ENCODE assay signal across 9 mouse cellular contexts in genomic region chr12:113215667-113216346, GRCm38 (mm10). TPM values are rescaled to one million over a fixed set of nuclear protein-coding genes. Genes with fewer than 3 reads are reported as not detected.
A peak's percentile ranks its signal among the peaks of the same experiment; 100 is the strongest.
DNase-seq lines count a peak whose midpoint lies in the region; ATAC-seq and TF ChIP-seq lines count a peak whose summit lies in the region.
"Had no signal": no experiment of that assay in that cellular context is flagged by ENCODE, and none has a peak within 500 bp of the region (broad histone marks: within the 10 kb centered on the region; RNA-seq: fewer than 3 reads in every experiment).

No protein-coding gene starts in this region.

- no peaks in the 10 kb centered on the region for H3K9me3 ChIP-seq in neural tube, embryonic 13.5 days
- H3K9me3 ChIP-seq: lung, embryonic 15.5 days had no signal

- H3K4me1 ChIP-seq in kidney, adult 2 months (ENCODE audit: control insufficient read depth, insufficient read depth, low read length), result no peaks in the 10 kb centered on the region
- H3K4me1 ChIP-seq in lung, adult 2 months (ENCODE audit: control insufficient read depth, insufficient read depth, low read length), result no peaks in the 10 kb centered on the region
- no peaks in the 10 kb centered on the region for H3K4me1 ChIP-seq in neural tube, embryonic 13.5 days (replicated peaks)
- H3K4me1 ChIP-seq: lung, embryonic 15.5 days had no signal

- ATAC-seq in neural tube, embryonic 13.5 days (ENCODE audit: low read depth), result 0 out of 2 replicates have a peak, but pooled peaks have one; percentile 16

- H3K36me3 ChIP-seq in kidney, adult 2 months (ENCODE audit: control insufficient read depth, insufficient read depth, low read length), result no peaks in the 10 kb centered on the region
- no peaks in the 10 kb centered on the region for H3K36me3 ChIP-seq in neural tube, embryonic 13.5 days
- H3K36me3 ChIP-seq: lung, embryonic 15.5 days had no signal

- TF ChIP-seq POLR2A in kidney, adult 2 months (IDR thresholded peaks at IDR 0.05; ENCODE audit: low read depth, low read length), result no peak
- TF ChIP-seq POLR2A in lung, adult 2 months (IDR thresholded peaks at IDR 0.05; ENCODE audit: borderline replicate concordance, extremely low read depth, low read depth, low read length), result no peak

- H3K9ac ChIP-seq in neural tube, embryonic 13.5 days, result no peak overlapping the region
- H3K9ac ChIP-seq: lung, embryonic 15.5 days had no signal

- no peak overlapping the region for H3K4me2 ChIP-seq in neural tube, embryonic 13.5 days
- H3K4me2 ChIP-seq: lung, embryonic 15.5 days had no signal

- H3K27me3 ChIP-seq in kidney, adult 2 months (replicated peaks; ENCODE audit: control insufficient read depth, insufficient read depth, low read length), result no peaks in the 10 kb centered on the region
- no peaks in the 10 kb centered on the region for H3K27me3 ChIP-seq in neural tube, embryonic 13.5 days
- H3K27me3 ChIP-seq: lung, embryonic 15.5 days had no signal

- H3K27ac ChIP-seq in kidney, adult 2 months (ENCODE audit: insufficient read depth, low read depth, low read length), result no peak overlapping the region
- H3K27ac ChIP-seq in neural tube, embryonic 13.5 days (replicated peaks), result no peak overlapping the region
- H3K27ac ChIP-seq: lung, embryonic 15.5 days had no signal

- WGBS in kidney, adult 2 months, result 12% methylated on average over 6 of the region's 6 CpGs
- 13% methylated on average over 6 of the region's 6 CpGs for WGBS in lung, adult 2 months
- WGBS in neural tube, embryonic 13.5 days, result 17% methylated on average over 6 of the region's 6 CpGs

- TF ChIP-seq CTCF in kidney, adult 2 months (conservative IDR thresholded peaks at IDR 0.05; ENCODE audit: insufficient read depth, insufficient read length, low read depth, low read length), result peak; percentile 88
- peak; percentile 89 for TF ChIP-seq CTCF in lung, adult 2 months (IDR thresholded peaks at IDR 0.05; ENCODE audit: insufficient read depth, low read length)

- peak; percentile 55 for DNase-seq in 3134 (ENCODE audit: extremely low read depth, insufficient read length, low spot score)
- peak; percentile 39 for DNase-seq in MN1 (ENCODE audit: low spot score)
- peak; percentile 58 to 68 for DNase-seq in cerebellum, postnatal 36 days
- peak; percentile 56 to 66 for DNase-seq in gastrocnemius, postnatal 4 days (ENCODE audit: low spot score in 2 of 2)
- DNase-seq in kidney, adult 2 months, result peak; percentile 64
- peak; percentile 68 for DNase-seq in lung, adult 2 months
- peak; percentile 73 for DNase-seq in thymus, postnatal 14 days

- no peak overlapping the region for H3K4me3 ChIP-seq in kidney, adult 2 months (ENCODE audit: insufficient read depth, low read depth, low read length)
- no peak overlapping the region for H3K4me3 ChIP-seq in lung, adult 2 months (replicated peaks; ENCODE audit: extremely low read depth, low read depth, low read length)
- no peak overlapping the region for H3K4me3 ChIP-seq in neural tube, embryonic 13.5 days
- H3K4me3 ChIP-seq: lung, embryonic 15.5 days had no signal

RNA-seq across cellular contexts. Expression of gene Tmem121, which starts 30.1 kb away (rescaled TPM):
- total RNA-seq in gastrocnemius, postnatal 4 days (2021), result 1 to 10 TPM; 2.5 to 3.4 TPM
- 0.27 and 0.41 TPM in 2 replicates for polyA plus RNA-seq in kidney, adult 2 months (2012; rRNA removed)
- polyA plus RNA-seq in lung, adult 2 months (2012; rRNA removed), result 0.52 and 0.60 TPM in 2 replicates
- 33.5 and 33.9 TPM in 2 replicates for polyA plus RNA-seq in neural tube, embryonic 13.5 days (2015; fragmentation: Nextera tagmentation; extraction: Ambion mirVana)

RNA-seq across cellular contexts. Expression of gene Tedc1, which starts 59.6 kb away (rescaled TPM):
- total RNA-seq in gastrocnemius, postnatal 4 days (2021), result 1 to 10 TPM; 6.4 TPM
- 1.0 and 1.3 TPM in 2 replicates for polyA plus RNA-seq in kidney, adult 2 months (2012; rRNA removed)
- polyA plus RNA-seq in lung, adult 2 months (2012; rRNA removed), result 2.9 and 4.2 TPM in 2 replicates
- 17.1 and 18.7 TPM in 2 replicates for polyA plus RNA-seq in neural tube, embryonic 13.5 days (2015; fragmentation: Nextera tagmentation; extraction: Ambion mirVana)

Comparison
In these comparisons a context has a peak if more than half of its experiments do, and no peak if none do; other contexts are left out.
1. RNA of gene Tmem121, which starts 30.1 kb away (polyA plus RNA-seq): 33.5 to 33.9 TPM in neural tube, embryonic 13.5 days; 0.52 to 0.60 TPM in lung, adult 2 months and 0.27 to 0.41 TPM in kidney, adult 2 months; every median in the first group is over 10 times any median in the second.
2. Peak in every context shown above with its lines, with median percentiles within 50 percentile points of each other: DNase-seq.